Mouse (Mus musculus) heart, adult 2 months (tissue): ENCODE measurements at regions not wholly inside any gene's neighbourhood (a gene's known extent, or its start where the extent isn't known, plus 50 kb on each side); places are given as distances from the start of the nearest gene placed in this dataset.

ENCODE experiments used
- CTCF ChIP-seq: fragments of 200-600 bp; IDR thresholded peaks from 2 replicates; pipeline ENCODE4 v1.8.1; 2022; ENCODE audit warnings: antibody characterized with exemption, mild to moderate bottlenecking, moderate library complexity
- POLR2A ChIP-seq: fragments of 200-500 bp; IDR thresholded peaks from 2 replicates; pipeline ENCODE4 v1.6.1; 2011; ENCODE audit warnings: mild to moderate bottlenecking, low read depth, low read length, control low read depth; ENCODE audit not compliant: insufficient read depth

DNA sequence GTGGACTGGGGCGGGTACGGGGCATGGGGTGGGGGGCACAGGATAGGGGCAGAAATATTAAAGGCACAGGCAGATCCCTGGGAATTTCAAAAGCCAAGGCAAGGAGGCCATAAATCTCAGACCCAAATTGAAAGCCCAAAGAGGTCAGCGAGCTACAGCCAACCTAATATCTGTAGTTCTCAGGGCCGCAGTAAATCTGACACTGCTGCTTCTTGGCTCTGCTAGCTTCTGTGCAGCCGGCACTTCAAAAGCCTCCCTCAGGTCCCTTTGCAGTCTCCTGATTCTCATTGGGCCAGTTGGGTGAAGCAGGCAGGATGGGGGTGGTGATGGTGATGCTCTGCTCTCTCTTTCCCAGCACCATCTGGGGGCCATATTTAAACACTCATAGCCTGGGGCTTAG lies 257.3 kb downstream of the En1 start:
- TF ChIP-seq CTCF (no peak), POLR2A (no peak)
